Mouse (Mus musculus): ENCODE data around the gene Pdcd2.

GRCm38 (mm10) chr17:15526304-15526703, 797 bp downstream of the Pdcd2 start:
- no peak for TF ChIP-seq CTCF (IDR thresholded peaks at IDR 0.05; ENCODE audit: borderline replicate concordance, control insufficient read depth, extremely low read depth, insufficient read depth, low read length, poor library complexity)
- no peak for TF ChIP-seq POLR2A (IDR thresholded peaks at IDR 0.05; ENCODE audit: control insufficient read depth, extremely low read depth, insufficient read depth, low read length, poor library complexity)

All from thymus, adult 2 months (tissue).